Mouse (Mus musculus) bone marrow, adult 2 months (tissue): ENCODE results near the gene Foxf1.

Source experiments
- CTCF ChIP-seq: fragments of 200-500 bp; IDR thresholded peaks from 2 replicates; pipeline ENCODE4 v1.5.1; 2011; ENCODE audit warnings: low read length, control low read depth; ENCODE audit not compliant: control insufficient read depth, insufficient read depth
- POLR2A ChIP-seq: fragments of 200-500 bp; IDR thresholded peaks from 2 replicates; pipeline ENCODE4 v1.6.1; 2011; ENCODE audit warnings: low read depth, mild to moderate bottlenecking, control low read depth, low read length, borderline replicate concordance; ENCODE audit not compliant: control insufficient read depth

- no peak for TF ChIP-seq POLR2A
- no peak for TF ChIP-seq CTCF
Measured at GRCm38 (mm10) chr8:121119635-121120455, 35.7 kb downstream of the Foxf1 start.
